Mouse (Mus musculus) adrenal gland, postnatal 14 days (tissue): ENCODE measurements around the gene A430078G23Rik. TPM values are rescaled to one million over a fixed set of nuclear protein-coding genes. Genes with fewer than 3 reads are reported as not detected.
A peak's percentile ranks its signal among the peaks of the same experiment; 100 is the strongest.

Experiments
- DNase-seq: peaks from one replicate; pipeline ENCODE4 v3.0.0; 2021; ENCODE audit warnings: mixed read lengths
- total RNA-seq: library from RNA; stranded (reverse); gene quantifications from 2 replicates; pipeline ENCODE4 v1.2.3, GENCODE M21; 2021

A430078G23Rik gene
- total RNA-seq, 1 experiment from 2014 or later, result 1.9 TPM

GRCm38 (mm10) chr8:3411901-3412301 lies 58.7 kb downstream of the A430078G23Rik start:
- peak; percentile 29 for DNase-seq

- no peak for DNase-seq
Measured at GRCm38 (mm10) chr8:3412816-3413215, 59.6 kb downstream of the A430078G23Rik start.

- DNase-seq, result no peak
Measured at GRCm38 (mm10) chr8:3414639-3415190, 61.5 kb downstream of the A430078G23Rik start.

- no peak for DNase-seq
Measured at GRCm38 (mm10) chr8:3415259-3415658, 62.0 kb downstream of the A430078G23Rik start.

GRCm38 (mm10) chr8:3415661-3416060 lies 62.4 kb downstream of the A430078G23Rik start:
- DNase-seq, result no peak

GRCm38 (mm10) chr8:3416846-3417245 lies 63.6 kb downstream of the A430078G23Rik start:
- no peak for DNase-seq

GRCm38 (mm10) chr8:3417455-3417854 lies 64.2 kb downstream of the A430078G23Rik start:
- peak; percentile 46 for DNase-seq

GRCm38 (mm10) chr8:3418101-3418500 lies 64.9 kb downstream of the A430078G23Rik start:
- no peak for DNase-seq

GRCm38 (mm10) chr8:3420105-3420706 lies 67.0 kb downstream of the A430078G23Rik start:
- DNase-seq, result no peak

GRCm38 (mm10) chr8:3421507-3421906 lies 68.3 kb downstream of the A430078G23Rik start:
- DNase-seq, result no peak

GRCm38 (mm10) chr8:3425217-3425616 lies 72.0 kb downstream of the A430078G23Rik start:
- DNase-seq, result no peak

- DNase-seq, result no peak
Measured at GRCm38 (mm10) chr8:3426211-3426610, 73.0 kb downstream of the A430078G23Rik start.

- no peak for DNase-seq
Measured at GRCm38 (mm10) chr8:3428426-3428825, 75.2 kb downstream of the A430078G23Rik start.

- DNase-seq, result peak; percentile 87
Measured at GRCm38 (mm10) chr8:3429966-3430365, 76.8 kb downstream of the A430078G23Rik start.

GRCm38 (mm10) chr8:3431113-3431512 lies 77.9 kb downstream of the A430078G23Rik start:
- DNase-seq, result no peak

- DNase-seq, result no peak
Measured at GRCm38 (mm10) chr8:3436492-3436891, 83.3 kb downstream of the A430078G23Rik start.

GRCm38 (mm10) chr8:3439510-3439909 lies 86.3 kb downstream of the A430078G23Rik start:
- peak; percentile 34 for DNase-seq

Other genes starting within 250 kb of the A430078G23Rik start
- 121 and 129 TPM in 2 replicates for gene Insr, start 73.8 kb upstream of the A430078G23Rik start, total RNA-seq
- 31.0 and 42.0 TPM in 2 replicates for gene Arhgef18, start 39.6 kb downstream of the A430078G23Rik start, total RNA-seq
- 12.8 and 13.5 TPM in 2 replicates for gene Pex11g, start 114.3 kb downstream of the A430078G23Rik start, total RNA-seq
- gene Tex45, start 117.4 kb downstream of the A430078G23Rik start, total RNA-seq, result not detected in 2 replicates
- gene Zfp358, start 139.7 kb downstream of the A430078G23Rik start, total RNA-seq, result 19.2 and 24.7 TPM in 2 replicates
- 31.8 and 37.5 TPM in 2 replicates for gene Mcoln1, start 147.0 kb downstream of the A430078G23Rik start, total RNA-seq
- gene Pnpla6, start 162.0 kb downstream of the A430078G23Rik start, total RNA-seq, result 29.9 and 41.0 TPM in 2 replicates
- gene C330021F23Rik, start 214.6 kb downstream of the A430078G23Rik start, total RNA-seq, result 0.52 TPM in 1 of 2 replicates, not detected in the other
- gene Camsap3, start 233.9 kb downstream of the A430078G23Rik start, total RNA-seq, result 8.8 and 10.3 TPM in 2 replicates